Mouse (Mus musculus): ENCODE results near the gene Cep57l1. TPM values are rescaled to one million over a fixed set of nuclear protein-coding genes. Genes with fewer than 3 reads are reported as not detected.

Cep57l1 gene
- polyA plus RNA-seq, 1 experiment from 2014 or later, result 17.3 TPM

DNA sequence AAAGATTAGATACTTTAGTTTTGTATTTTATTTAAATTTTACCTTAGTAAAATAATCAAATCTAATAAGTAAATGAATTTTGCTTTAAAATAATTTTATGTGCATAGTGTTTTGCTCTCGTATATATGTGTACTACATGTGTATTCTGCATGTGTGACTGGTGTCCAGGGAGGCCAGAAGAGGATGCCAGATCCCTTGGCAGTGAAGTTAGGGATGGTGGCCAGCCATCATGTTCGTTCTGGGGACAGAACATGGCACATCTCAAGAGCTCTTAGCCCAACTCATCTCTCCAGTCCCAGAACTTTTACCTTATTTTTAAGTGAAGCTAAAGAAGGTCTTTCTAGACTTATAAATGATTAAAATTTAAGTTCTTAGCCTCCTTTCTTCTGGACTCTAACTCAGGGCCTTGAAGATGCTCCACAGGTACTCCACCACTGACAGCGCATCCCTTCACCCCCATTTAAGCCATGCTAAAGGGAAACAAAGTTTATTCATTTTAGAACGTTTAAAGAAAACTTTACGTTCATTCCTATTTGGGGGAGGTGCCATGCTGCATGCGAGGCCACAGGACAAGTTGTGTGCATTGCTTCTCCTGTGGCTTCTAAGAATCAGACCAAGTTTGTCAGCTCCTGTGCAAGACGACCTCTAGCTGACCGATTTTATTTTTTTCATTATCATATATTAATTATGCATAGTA, 8.5 kb upstream of the Cep57l1 start:
- no peak for ATAC-seq
- no peak for TF ChIP-seq CTCF (IDR thresholded peaks at IDR 0.05)
- no peaks in the 10 kb centered on the region for H3K27me3 ChIP-seq
- no peak for DNase-seq (ENCODE audit: low read depth, low spot score)
- ChIA-PET CTCF (interaction anchor here (1.1 to 1.2 kb wide), 2 partner anchors 12 to 13 kb away, joined by 3 read pairs; no protein-coding TSS in a partner anchor), POLR2A (interaction anchor here (0.6 kb wide), 1 partner anchor 685 kb away, joined by 4 read pairs; no protein-coding TSS in a partner anchor)
- in situ Hi-C loops (cut with MboI; ENCODE audit: low pct_unique_long_range_greater_than_20kb), result no loop called here

GRCm38 (mm10) chr10:41816516-41816915, 6.8 kb upstream of the Cep57l1 start:
- ChIA-PET POLR2A (interaction anchor here (0.6 kb wide), 1 partner anchor 294 kb away, joined by 3 read pairs; no protein-coding TSS in a partner anchor), CTCF (no interaction called here)
- TF ChIP-seq CTCF (IDR thresholded peaks at IDR 0.05), result no peak
- H3K27me3 ChIP-seq, result no peaks in the 10 kb centered on the region
- DNase-seq (ENCODE audit: low read depth, low spot score) (no peak), ATAC-seq (no peak)
- in situ Hi-C loops (cut with MboI; ENCODE audit: low pct_unique_long_range_greater_than_20kb), result no loop called here

DNA sequence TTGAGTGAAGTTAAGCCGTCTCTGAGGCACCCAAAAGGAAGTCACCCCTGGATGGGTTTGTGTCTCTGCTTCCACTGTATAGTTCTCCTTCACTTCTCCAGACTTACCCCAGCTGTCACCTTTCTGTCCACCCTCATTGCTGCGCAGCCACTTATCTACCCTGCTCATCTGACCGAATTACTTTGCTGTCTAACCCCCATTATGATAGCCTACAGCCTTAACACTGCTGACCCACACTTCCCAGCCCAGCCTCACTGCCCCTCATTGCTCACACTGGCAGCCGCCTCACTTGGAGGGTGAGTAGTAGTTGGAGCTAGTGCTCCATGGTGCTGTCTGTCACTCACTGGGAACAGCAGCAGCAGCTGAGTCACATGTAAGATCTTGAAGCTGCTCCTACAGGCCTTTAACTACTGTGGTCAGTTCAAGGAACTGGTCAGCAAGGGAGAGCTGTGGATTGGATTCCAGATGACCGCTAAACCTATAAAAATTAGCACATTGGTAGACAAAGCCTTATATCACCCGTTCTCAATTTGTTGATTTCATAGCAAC, 4.7 kb upstream of the Cep57l1 start:
- no peak for ATAC-seq
- no peaks in the 10 kb centered on the region for H3K27me3 ChIP-seq
- ChIA-PET POLR2A (no interaction called here), CTCF (no interaction called here)
- no peak for DNase-seq (ENCODE audit: low read depth, low spot score)
- no peak for TF ChIP-seq CTCF (IDR thresholded peaks at IDR 0.05)
- in situ Hi-C loops (cut with MboI; ENCODE audit: low pct_unique_long_range_greater_than_20kb), result no loop called here

DNA sequence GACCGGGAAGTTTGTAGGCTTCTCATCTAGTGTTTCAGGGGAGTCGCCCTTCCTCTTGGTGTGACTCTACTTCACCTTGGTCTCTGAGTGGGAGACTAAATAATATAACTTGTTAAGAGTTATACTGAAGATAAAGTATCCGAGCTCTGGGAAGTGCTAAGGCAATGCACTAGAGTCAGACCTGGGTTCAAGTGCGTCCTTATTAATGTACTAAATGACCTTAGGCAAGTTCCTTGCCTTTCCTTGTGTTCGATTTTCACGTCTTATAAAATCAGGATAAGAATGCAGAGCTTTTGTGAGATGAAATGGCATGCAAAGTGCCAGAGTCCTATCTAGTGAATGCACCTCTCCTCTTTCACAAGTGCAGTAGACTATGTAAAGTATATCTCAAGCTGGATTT, 2.9 kb upstream of the Cep57l1 start:
- ATAC-seq (no peak), DNase-seq (ENCODE audit: low read depth, low spot score) (no peak)
- no peak for TF ChIP-seq CTCF (IDR thresholded peaks at IDR 0.05)
- in situ Hi-C loops (cut with MboI; ENCODE audit: low pct_unique_long_range_greater_than_20kb), result no loop called here
- H3K27me3 ChIP-seq, result no peaks in the 10 kb centered on the region
- ChIA-PET POLR2A (no interaction called here), CTCF (interaction anchor here (1.2 to 2.5 kb wide), 2 partner anchors 12 to 121 kb away, joined by 3 to 6 read pairs; no protein-coding TSS in a partner anchor)

DNA sequence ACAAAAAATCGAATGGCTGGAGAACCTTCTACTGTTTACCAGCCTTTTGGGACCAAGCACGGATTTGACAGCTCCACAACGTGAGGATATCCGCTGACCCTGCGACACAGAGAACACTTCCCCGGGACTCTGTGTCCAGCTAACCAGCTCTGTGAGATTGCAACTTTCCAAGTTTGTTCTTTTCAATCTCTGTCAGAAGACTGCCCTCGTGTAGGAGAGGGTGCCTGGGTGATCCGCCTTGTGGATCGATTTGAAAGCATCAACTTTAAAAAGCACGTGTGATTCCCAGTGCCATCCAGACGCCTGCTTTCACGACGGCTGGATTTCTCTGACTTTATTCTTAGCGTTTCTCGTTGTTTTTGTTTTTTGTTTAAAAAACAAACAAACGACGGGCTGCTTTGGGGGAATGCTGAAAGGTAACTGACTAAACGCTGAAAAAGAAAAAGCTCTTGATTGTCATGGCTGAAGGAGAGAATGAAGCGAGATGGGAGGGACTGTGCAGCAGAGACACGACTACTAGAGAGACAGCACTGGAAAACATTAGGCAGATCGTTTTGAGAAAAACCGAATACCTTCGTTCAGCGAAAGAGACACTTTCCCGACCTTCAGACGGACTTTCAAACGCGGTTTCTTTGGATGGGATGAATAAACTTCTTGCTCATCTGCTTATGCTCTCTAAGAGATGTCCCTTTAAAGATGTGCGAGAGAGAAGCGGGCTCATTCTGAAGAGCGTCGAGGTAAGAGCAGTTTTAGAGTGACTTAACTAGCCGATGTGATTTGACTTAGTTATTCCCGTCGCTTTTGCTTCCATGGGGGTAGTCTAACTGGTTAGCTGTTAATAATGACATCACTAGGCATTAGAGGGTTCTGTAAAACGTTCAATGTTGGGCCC, 1.1 kb upstream of the Cep57l1 start:
- DNase-seq (ENCODE audit: low read depth, low spot score), result no peak
- CTCF ChIA-PET, result interaction anchor here (1.2 to 2.5 kb wide), 2 partner anchors 14 to 20 kb away, joined by 4 to 6 read pairs; no protein-coding TSS in a partner anchor

GRCm38 (mm10) chr10:41809080-41809770, 446 bp downstream of the Cep57l1 start:
- CTCF ChIA-PET, result no interaction called here
- no peak for DNase-seq (ENCODE audit: low read depth, low spot score)
- peak; percentile 57 for ATAC-seq
- in situ Hi-C loops (cut with MboI; ENCODE audit: low pct_unique_long_range_greater_than_20kb), result loop anchor here (10.0 kb wide), 1 partner anchor 284 kb away; no protein-coding TSS in a partner anchor
- POLR2A ChIA-PET, result no interaction called here
- TF ChIP-seq CTCF (IDR thresholded peaks at IDR 0.05), result no peak
- H3K27me3 ChIP-seq, result no peaks in the 10 kb centered on the region

More for the DNA sequence above, 1.1 kb upstream of the Cep57l1 start:
- no peak for TF ChIP-seq CTCF (IDR thresholded peaks at IDR 0.05)
- POLR2A ChIA-PET, result no interaction called here
- ATAC-seq, result peak; percentile 6
- no peaks in the 10 kb centered on the region for H3K27me3 ChIP-seq
- in situ Hi-C loops (cut with MboI; ENCODE audit: low pct_unique_long_range_greater_than_20kb), result no loop called here

GRCm38 (mm10) chr10:41805729-41806355, 3.8 kb downstream of the Cep57l1 start:
- no peak for TF ChIP-seq CTCF (IDR thresholded peaks at IDR 0.05)
- no peaks in the 10 kb centered on the region for H3K27me3 ChIP-seq
- ATAC-seq, result no peak
- no peak for DNase-seq (ENCODE audit: low read depth, low spot score)
- CTCF ChIA-PET, result interaction anchor here (1.2 to 2.3 kb wide), 4 partner anchors 11 to 116 kb away, joined by 3 to 6 read pairs (median 4); no protein-coding TSS in a partner anchor
- in situ Hi-C loops (cut with MboI; ENCODE audit: low pct_unique_long_range_greater_than_20kb), result loop anchor here (10.0 kb wide), 1 partner anchor 281 kb away; no protein-coding TSS in a partner anchor
- POLR2A ChIA-PET, result no interaction called here

DNA sequence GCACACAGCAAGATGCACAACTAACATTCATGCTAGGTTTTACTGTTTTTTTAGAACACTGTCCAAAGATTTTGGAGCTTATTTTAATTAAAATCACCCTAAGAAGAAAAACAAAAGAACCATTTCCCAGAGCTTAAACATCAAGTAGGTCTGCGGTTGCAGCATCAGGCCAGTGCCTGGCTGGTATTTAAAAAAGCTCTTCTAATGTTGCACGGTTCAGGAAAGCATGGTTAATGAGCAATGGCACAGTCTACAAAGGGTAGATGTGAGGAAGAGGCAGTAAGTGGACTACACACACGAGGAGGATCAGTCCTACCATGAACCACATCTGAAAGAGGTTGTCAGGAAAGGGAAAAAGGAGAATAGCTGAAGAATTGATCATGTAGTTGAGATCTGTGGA, 5.0 kb downstream of the Cep57l1 start:
- in situ Hi-C loops (cut with MboI; ENCODE audit: low pct_unique_long_range_greater_than_20kb), result loop anchor here (10.0 kb wide), 1 partner anchor 280 kb away; no protein-coding TSS in a partner anchor
- H3K27me3 ChIP-seq, result no peaks in the 10 kb centered on the region
- CTCF ChIA-PET, result interaction anchor here (1.6 to 2.3 kb wide), 2 partner anchors 10 to 115 kb away, joined by 3 to 6 read pairs; no protein-coding TSS in a partner anchor
- DNase-seq (ENCODE audit: low read depth, low spot score) (peak; percentile 68), ATAC-seq (peak; percentile 68)
- POLR2A ChIA-PET, result no interaction called here
- TF ChIP-seq CTCF (IDR thresholded peaks at IDR 0.05), result no peak

DNA sequence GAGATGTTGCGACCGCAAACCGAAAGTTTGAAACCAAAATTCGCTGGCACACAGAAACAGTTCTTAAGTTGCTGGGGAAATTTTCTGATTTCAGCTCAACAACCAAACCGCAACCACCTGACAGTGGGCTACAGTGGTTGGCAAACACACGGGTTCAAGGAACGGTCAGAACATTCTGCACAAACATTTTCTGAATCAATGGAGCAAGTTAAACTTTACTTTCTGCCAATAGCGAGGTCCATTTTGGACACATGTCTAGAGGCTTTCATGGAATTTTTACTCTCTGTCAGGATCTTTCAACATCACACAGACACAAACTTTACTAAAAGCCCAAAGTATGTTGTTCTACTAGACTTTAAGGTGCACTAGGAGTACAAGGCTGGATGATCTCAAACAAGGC, 6.2 kb downstream of the Cep57l1 start:
- POLR2A ChIA-PET, result no interaction called here
- CTCF ChIA-PET, result no interaction called here
- ATAC-seq (no peak), DNase-seq (ENCODE audit: low read depth, low spot score) (no peak)
- TF ChIP-seq CTCF (IDR thresholded peaks at IDR 0.05), result no peak
- in situ Hi-C loops (cut with MboI; ENCODE audit: low pct_unique_long_range_greater_than_20kb), result loop anchor here (10.0 kb wide), 1 partner anchor 279 kb away; no protein-coding TSS in a partner anchor
- H3K27me3 ChIP-seq, result no peaks in the 10 kb centered on the region

Measured in Patski (cell line).